Mouse (Mus musculus): ENCODE data around the gene Spire2. TPM values are rescaled to one million over a fixed set of nuclear protein-coding genes. Genes with fewer than 3 reads are reported as not detected.
"Not testable (repeated sequence)": the region's sequence is repeated elsewhere in the genome, so short reads cannot be mapped to it uniquely, and the experiment has no call there.

Gene Spire2
- total RNA-seq (2014; rRNA removed; ENCODE audit: low replicate concordance): 0.15 and 1.2 TPM in 2 replicates
- 0.23 and 0.40 TPM in 2 replicates for polyA plus RNA-seq (2015; fragmentation: Nextera tagmentation; extraction: Ambion mirVana)

DNA sequence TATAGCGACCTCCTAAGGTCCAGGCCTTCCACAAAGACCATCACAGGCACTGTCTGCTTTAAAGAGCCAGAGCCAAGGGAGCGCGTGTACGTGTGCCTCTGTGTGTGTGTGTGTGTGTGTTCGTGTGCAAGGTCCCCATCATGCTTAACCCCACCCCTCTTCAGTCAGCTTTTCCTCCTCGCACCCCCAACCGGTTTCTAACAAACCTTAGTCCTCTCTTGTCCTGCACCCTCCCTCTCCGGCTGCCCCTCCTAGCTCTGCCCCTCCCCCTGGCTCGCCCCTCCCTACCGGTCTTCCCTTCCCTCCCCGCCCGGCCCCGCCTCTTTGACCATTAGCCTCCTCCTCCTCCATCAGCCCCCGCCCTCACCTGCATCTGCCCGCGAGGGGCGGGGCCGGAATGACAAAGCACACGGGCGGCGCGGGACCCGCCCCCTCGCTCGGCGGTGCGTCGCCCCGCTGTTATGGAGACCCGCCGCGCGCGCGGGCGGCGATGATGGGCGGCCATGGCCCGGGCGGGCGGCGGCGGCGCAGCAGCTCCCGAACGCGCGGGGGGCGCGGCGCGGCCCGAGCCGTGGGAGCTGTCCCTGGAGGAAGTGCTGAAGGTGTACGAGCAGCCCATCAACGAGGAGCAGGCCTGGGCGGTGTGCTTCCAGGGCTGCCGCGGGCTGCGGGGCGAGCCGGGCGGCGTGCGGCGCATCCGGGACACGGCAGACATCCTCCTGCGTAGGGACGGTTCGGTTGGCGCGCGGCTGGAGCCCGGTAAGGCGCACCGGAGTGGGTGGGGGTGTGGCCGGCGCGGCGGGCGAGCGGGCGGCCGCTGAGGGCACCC lies at the start of gene Spire2:
Gene Spire2, plus strand, starts transcription at position 452 of the 829 bp plus-strand sequence.
- DNase-seq (ENCODE audit: low spot score) (peak; percentile 54), ATAC-seq (ENCODE audit: insufficient read depth, low read depth) (peak; percentile 84)
- Histone ChIP-seq H3K9ac (replicated peaks; ENCODE audit: low read depth, low read length) (no peak within 1 kb of the TSS), H3K27ac (ENCODE audit: low read depth) (no peak within 1 kb of the TSS), H3K9me3 (replicated peaks; ENCODE audit: control insufficient read depth, low read length) (no peaks in the 10 kb centered on the region), H3K36me3 (replicated peaks; ENCODE audit: control insufficient read depth, insufficient read depth, low read length) (no peaks in the 10 kb centered on the region), H3K4me1 (ENCODE audit: control insufficient read depth, insufficient read depth) (no peaks in the 10 kb centered on the region), H3K4me2 (ENCODE audit: low read depth, low read length) (peak within 1 kb of the TSS; percentile 90), H3K4me3 (ENCODE audit: low read depth, low read length) (peak within 1 kb of the TSS; percentile 60), H3K27me3 (ENCODE audit: control insufficient read depth, insufficient read depth, low read length) (peaks cover 40% of the 10 kb centered on the region)
- TF ChIP-seq EP300 (IDR thresholded peaks at IDR 0.05; ENCODE audit: low read depth): no peak
- no peak for TF ChIP-seq CTCF (IDR thresholded peaks at IDR 0.05; ENCODE audit: low read depth)
- WGBS: under 1% methylated on average over 67 of the region's 85 CpGs

DNA sequence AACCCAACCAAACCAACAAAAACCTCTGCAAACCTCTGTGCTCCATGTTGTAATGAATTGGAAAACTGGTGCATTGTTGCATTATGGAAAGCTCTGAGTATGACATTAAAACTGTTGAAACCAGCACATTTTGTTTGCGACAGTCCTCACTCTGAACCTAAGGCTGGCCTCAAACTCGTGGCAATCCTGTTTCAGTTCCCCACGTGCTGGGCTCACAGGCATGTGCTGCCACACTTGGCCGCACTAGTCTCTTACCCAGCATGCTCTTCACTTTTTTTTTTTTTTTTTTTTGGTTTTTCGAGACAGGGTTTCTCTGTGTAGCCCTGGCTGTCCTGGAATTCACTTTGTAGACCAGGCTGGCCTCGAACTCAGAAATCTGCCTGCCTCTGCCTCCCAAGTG lies 49.5 kb upstream of the Spire2 start:
- not testable (repeated sequence) for H3K9ac ChIP-seq (replicated peaks; ENCODE audit: low read depth, low read length); H3K4me2 ChIP-seq (ENCODE audit: low read depth, low read length); H3K27me3 ChIP-seq (ENCODE audit: control insufficient read depth, insufficient read depth, low read length); H3K4me3 ChIP-seq (ENCODE audit: low read depth, low read length); H3K27ac ChIP-seq (ENCODE audit: low read depth); ATAC-seq (ENCODE audit: insufficient read depth, low read depth); H3K36me3 ChIP-seq (replicated peaks; ENCODE audit: control insufficient read depth, insufficient read depth, low read length); H3K9me3 ChIP-seq (replicated peaks; ENCODE audit: control insufficient read depth, low read length); H3K4me1 ChIP-seq (ENCODE audit: control insufficient read depth, insufficient read depth); DNase-seq (ENCODE audit: low spot score)
- WGBS: 87% methylated on average over 4 of the region's 6 CpGs

DNA sequence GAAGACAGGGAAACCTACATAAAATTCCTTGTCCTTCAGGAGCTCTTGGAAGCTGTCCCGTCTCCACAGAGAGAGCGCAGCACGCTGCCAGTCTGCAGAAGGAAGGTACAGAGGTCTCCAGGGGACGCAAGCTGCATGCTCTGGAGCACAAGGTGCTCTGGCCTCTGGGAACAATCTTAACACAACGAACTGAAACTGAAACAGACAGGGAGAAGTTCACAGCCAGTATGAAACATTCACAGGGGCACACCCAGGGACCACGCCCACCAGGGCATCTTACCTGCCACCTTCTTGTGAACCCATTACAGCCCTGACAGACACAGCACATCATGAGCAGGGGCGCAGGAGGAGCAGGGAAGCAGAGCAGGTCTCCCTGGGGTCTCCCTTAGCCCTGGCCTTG lies 48.5 kb upstream of the Spire2 start:
- no peaks in the 10 kb centered on the region for H3K9me3 ChIP-seq (replicated peaks; ENCODE audit: control insufficient read depth, low read length)
- TF ChIP-seq EP300 (IDR thresholded peaks at IDR 0.05; ENCODE audit: low read depth) (no peak), CTCF (IDR thresholded peaks at IDR 0.05; ENCODE audit: low read depth) (no peak)
- no peak overlapping the region for H3K9ac ChIP-seq (replicated peaks; ENCODE audit: low read depth, low read length)
- H3K27ac ChIP-seq (ENCODE audit: low read depth): no peak overlapping the region
- ATAC-seq (ENCODE audit: insufficient read depth, low read depth) (no peak), DNase-seq (ENCODE audit: low spot score) (no peak)
- WGBS: 76% methylated on average over 7 of the region's 7 CpGs
- no peak overlapping the region for H3K4me3 ChIP-seq (ENCODE audit: low read depth, low read length)
- no peaks in the 10 kb centered on the region for H3K27me3 ChIP-seq (ENCODE audit: control insufficient read depth, insufficient read depth, low read length)
- H3K4me2 ChIP-seq (ENCODE audit: low read depth, low read length): no peak overlapping the region
- no peaks in the 10 kb centered on the region for H3K4me1 ChIP-seq (ENCODE audit: control insufficient read depth, insufficient read depth)
- 0 out of 2 replicates have a peak, but pooled peaks cover 3% of the 10 kb centered on the region for H3K36me3 ChIP-seq (replicated peaks; ENCODE audit: control insufficient read depth, insufficient read depth, low read length)

DNA sequence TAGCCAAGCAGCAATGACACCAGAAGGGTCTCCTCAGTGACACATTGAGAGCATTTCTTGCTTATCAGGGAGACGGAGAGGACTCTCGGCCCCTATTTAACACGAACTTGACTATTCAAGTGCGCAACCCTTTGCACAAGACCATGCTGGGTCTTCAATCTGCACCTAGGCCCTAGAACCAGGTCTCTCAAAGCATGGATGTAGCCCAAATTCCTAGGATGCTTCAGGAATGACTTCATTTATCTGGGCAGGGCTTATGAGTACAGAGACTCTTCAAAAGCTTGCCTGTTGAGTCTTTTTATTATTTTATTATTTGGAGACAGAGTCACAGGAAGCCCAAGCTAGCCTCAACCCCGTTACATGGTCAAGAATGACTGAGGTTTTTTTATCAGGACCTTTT lies 48.0 kb upstream of the Spire2 start:
- TF ChIP-seq EP300 (IDR thresholded peaks at IDR 0.05; ENCODE audit: low read depth): no peak
- no peak for TF ChIP-seq CTCF (IDR thresholded peaks at IDR 0.05; ENCODE audit: low read depth)
- H3K4me1 ChIP-seq (ENCODE audit: control insufficient read depth, insufficient read depth): no peaks in the 10 kb centered on the region
- ATAC-seq (ENCODE audit: insufficient read depth, low read depth): no peak

DNA sequence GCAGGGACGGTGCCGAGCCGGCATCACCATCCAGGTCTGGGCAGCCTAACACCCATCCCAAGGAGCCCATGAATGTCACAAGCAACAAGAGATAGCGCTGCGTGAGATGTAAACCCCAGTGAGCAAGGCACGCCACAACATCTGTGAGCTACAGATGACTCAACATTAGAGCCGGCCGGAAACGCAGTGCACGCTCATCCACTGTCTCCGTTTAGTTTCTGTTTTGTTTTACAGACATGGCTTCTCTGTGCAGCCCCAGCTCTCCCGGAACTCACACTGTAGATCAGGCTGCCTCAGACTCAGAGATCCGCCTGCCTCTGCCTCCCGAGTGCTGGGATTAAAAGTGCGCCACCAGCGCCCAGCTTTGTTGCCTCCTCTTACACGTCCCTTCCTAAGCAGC lies 45.2 kb upstream of the Spire2 start:
- Histone ChIP-seq H3K4me1 (ENCODE audit: control insufficient read depth, insufficient read depth) (no peaks in the 10 kb centered on the region), H3K4me2 (ENCODE audit: low read depth, low read length) (no peak overlapping the region), H3K27me3 (ENCODE audit: control insufficient read depth, insufficient read depth, low read length) (no peaks in the 10 kb centered on the region), H3K9ac (replicated peaks; ENCODE audit: low read depth, low read length) (no peak overlapping the region), H3K36me3 (replicated peaks; ENCODE audit: control insufficient read depth, insufficient read depth, low read length) (no peaks in the 10 kb centered on the region), H3K4me3 (ENCODE audit: low read depth, low read length) (no peak overlapping the region), H3K9me3 (replicated peaks; ENCODE audit: control insufficient read depth, low read length) (no peaks in the 10 kb centered on the region), H3K27ac (ENCODE audit: low read depth) (no peak overlapping the region)
- ATAC-seq (ENCODE audit: insufficient read depth, low read depth) (no peak), DNase-seq (ENCODE audit: low spot score) (no peak)
- WGBS: 94% methylated on average over 17 of the region's 17 CpGs
- TF ChIP-seq EP300 (IDR thresholded peaks at IDR 0.05; ENCODE audit: low read depth): no peak
- TF ChIP-seq CTCF (IDR thresholded peaks at IDR 0.05; ENCODE audit: low read depth): no peak

More for the DNA sequence above, 48.0 kb upstream of the Spire2 start:
- Histone ChIP-seq H3K27ac (ENCODE audit: low read depth) (no peak overlapping the region), H3K9ac (replicated peaks; ENCODE audit: low read depth, low read length) (no peak overlapping the region), H3K4me2 (ENCODE audit: low read depth, low read length) (no peak overlapping the region), H3K27me3 (ENCODE audit: control insufficient read depth, insufficient read depth, low read length) (no peaks in the 10 kb centered on the region), H3K9me3 (replicated peaks; ENCODE audit: control insufficient read depth, low read length) (no peaks in the 10 kb centered on the region), H3K36me3 (replicated peaks; ENCODE audit: control insufficient read depth, insufficient read depth, low read length) (0 out of 2 replicates have a peak, but pooled peaks cover 3% of the 10 kb centered on the region), H3K4me3 (ENCODE audit: low read depth, low read length) (no peak overlapping the region)
- DNase-seq (ENCODE audit: low spot score): no peak
- WGBS: 54% methylated on average over 5 of the region's 5 CpGs
